In genomic region chr13:96924985-96925745, GRCm38 (mm10) we compare ENCODE assay signal across 8 mouse cellular contexts. TPM values are rescaled to one million over a fixed set of nuclear protein-coding genes. Genes with fewer than 3 reads are reported as not detected.
A peak's percentile ranks its signal among the peaks of the same experiment; 100 is the strongest.
DNase-seq lines count a peak whose midpoint lies in the region; ATAC-seq and TF ChIP-seq lines count a peak whose summit lies in the region.

No protein-coding gene starts in this region.

- peak; percentile 51 for DNase-seq in lung, embryonic 14.5 days
- no peak for DNase-seq in lung, adult 18-20 months
- peak; percentile 30 for DNase-seq in naive thymus-derived CD4-positive, alpha-beta T cell, adult 2 months (ENCODE audit: low read depth)
- DNase-seq in layer of hippocampus, postnatal 25 days (ENCODE audit: extremely low spot score in 1 of 2, low spot score in 1 of 2) = no peak

- peak; percentile 61 for ATAC-seq in lung, embryonic 14.5 days (ENCODE audit: insufficient read depth)
- ATAC-seq in heart, embryonic 15.5 days (replicated peaks; ENCODE audit: insufficient number of reproducible peaks, insufficient read depth, low FRiP score, low read depth) = peak; percentile 47
- ATAC-seq in limb, embryonic 12.5 days (ENCODE audit: insufficient number of reproducible peaks, insufficient read depth, low FRiP score, low TSS enrichment, low read depth) = peak; percentile 52
- no peak for ATAC-seq in activated CD4-positive, CD25-positive, alpha-beta regulatory T cell, adult 4 months

- H3K36me3 ChIP-seq in lung, embryonic 14.5 days (ENCODE audit: insufficient read depth) = no peaks in the 10 kb centered on the region
- H3K36me3 ChIP-seq in heart, embryonic 15.5 days = no peaks in the 10 kb centered on the region
- no peaks in the 10 kb centered on the region for H3K36me3 ChIP-seq in limb, embryonic 12.5 days

- H3K4me3 ChIP-seq in lung, embryonic 14.5 days (ENCODE audit: low read depth, low read length) = peak overlapping the region; percentile 76
- H3K4me3 ChIP-seq in brown adipose tissue, adult 24 weeks (ENCODE audit: insufficient read depth, low read depth, low read length) = peak overlapping the region; percentile 66
- peak overlapping the region; percentile 93 for H3K4me3 ChIP-seq in heart, embryonic 15.5 days
- peak overlapping the region; percentile 79 for H3K4me3 ChIP-seq in limb, embryonic 12.5 days (replicated peaks)

- no peak for TF ChIP-seq CTCF in lung, embryonic 14.5 days (IDR thresholded peaks at IDR 0.05; ENCODE audit: low read depth)

- H3K9me3 ChIP-seq in lung, embryonic 14.5 days (ENCODE audit: low read depth, low read length) = no peaks in the 10 kb centered on the region
- H3K9me3 ChIP-seq in heart, embryonic 15.5 days (replicated peaks) = no peaks in the 10 kb centered on the region
- H3K9me3 ChIP-seq in limb, embryonic 12.5 days = no peaks in the 10 kb centered on the region

- 1% methylated on average over 52 of the region's 53 CpGs for WGBS in lung, embryonic 14.5 days
- WGBS in heart, embryonic 15.5 days = 1% methylated on average over 53 of the region's 53 CpGs
- WGBS in limb, embryonic 12.5 days = under 1% methylated on average over 50 of the region's 53 CpGs

- no peak overlapping the region for H3K27ac ChIP-seq in lung, embryonic 14.5 days (ENCODE audit: low read depth)
- H3K27ac ChIP-seq in brown adipose tissue, adult 24 weeks (replicated peaks; ENCODE audit: low read depth, low read length) = no peak overlapping the region
- H3K27ac ChIP-seq in heart, embryonic 15.5 days = no peak overlapping the region
- no peak overlapping the region for H3K27ac ChIP-seq in limb, embryonic 12.5 days

- H3K4me2 ChIP-seq in lung, embryonic 14.5 days = peak overlapping the region; percentile 100
- peak overlapping the region; percentile 100 for H3K4me2 ChIP-seq in heart, embryonic 15.5 days
- peak overlapping the region; percentile 96 for H3K4me2 ChIP-seq in limb, embryonic 12.5 days

- H3K27me3 ChIP-seq in lung, embryonic 14.5 days (ENCODE audit: insufficient read depth, low read length) = peaks cover 26% of the 10 kb centered on the region
- H3K27me3 ChIP-seq in heart, embryonic 15.5 days = peaks cover 22% of the 10 kb centered on the region
- peaks cover 39% of the 10 kb centered on the region for H3K27me3 ChIP-seq in limb, embryonic 12.5 days

- H3K9ac ChIP-seq in lung, embryonic 14.5 days = peak overlapping the region; percentile 71
- peak overlapping the region; percentile 76 for H3K9ac ChIP-seq in heart, embryonic 15.5 days
- peak overlapping the region; percentile 76 for H3K9ac ChIP-seq in limb, embryonic 12.5 days (replicated peaks)

- H3K4me1 ChIP-seq in lung, embryonic 14.5 days (ENCODE audit: insufficient read depth) = no peaks in the 10 kb centered on the region
- H3K4me1 ChIP-seq in brown adipose tissue, adult 24 weeks (ENCODE audit: control insufficient read depth, insufficient read depth, insufficient read length, low read length) = no peaks in the 10 kb centered on the region
- H3K4me1 ChIP-seq in heart, embryonic 15.5 days (replicated peaks) = peaks cover 6% of the 10 kb centered on the region
- H3K4me1 ChIP-seq in limb, embryonic 12.5 days (replicated peaks) = peaks cover 19% of the 10 kb centered on the region

RNA-seq across cellular contexts. Expression of gene Gcnt4, which starts 0.7 kb away (rescaled TPM):
- 0.13 and 0.27 TPM in 2 replicates for polyA plus RNA-seq in lung, embryonic 14.5 days (2014; fragmentation: Nextera tagmentation; extraction: Ambion mirVana)
- not detected in 2 replicates for polyA plus RNA-seq in brown adipose tissue, adult 24 weeks (2012; ENCODE audit: insufficient read depth, insufficient read length, missing spikeins)
- 0.23 and 0.32 TPM in 2 replicates for polyA plus RNA-seq in heart, embryonic 15.5 days (2015; fragmentation: Nextera tagmentation; extraction: Ambion mirVana)
- 0.35 and 0.61 TPM in 2 replicates for polyA plus RNA-seq in limb, embryonic 12.5 days (2016; fragmentation: Nextera tagmentation; extraction: Ambion mirVana)
- total RNA-seq in layer of hippocampus, postnatal 25 days (2021) = 1 to 10 TPM; 1.6 to 2.4 TPM
- not detected for polyA plus RNA-seq in activated CD4-positive, CD25-positive, alpha-beta regulatory T cell, adult 4 months (2017; shearing (Covaris generic))

Comparison
In these comparisons a context has a peak if more than half of its experiments do, and no peak if none do; other contexts are left out.
1. DNase-seq: peak in lung, embryonic 14.5 days (single experiment) and naive thymus-derived CD4-positive, alpha-beta T cell, adult 2 months (single experiment); none in lung, adult 18-20 months (0 of 2) and layer of hippocampus, postnatal 25 days (0 of 2).
2. Peak in every context shown above with its lines, with median percentiles within 50 percentile points of each other: H3K4me2 ChIP-seq, H3K4me3 ChIP-seq and H3K9ac ChIP-seq.